Mouse (Mus musculus): ENCODE results near the gene Cldn34b2.

DNA sequence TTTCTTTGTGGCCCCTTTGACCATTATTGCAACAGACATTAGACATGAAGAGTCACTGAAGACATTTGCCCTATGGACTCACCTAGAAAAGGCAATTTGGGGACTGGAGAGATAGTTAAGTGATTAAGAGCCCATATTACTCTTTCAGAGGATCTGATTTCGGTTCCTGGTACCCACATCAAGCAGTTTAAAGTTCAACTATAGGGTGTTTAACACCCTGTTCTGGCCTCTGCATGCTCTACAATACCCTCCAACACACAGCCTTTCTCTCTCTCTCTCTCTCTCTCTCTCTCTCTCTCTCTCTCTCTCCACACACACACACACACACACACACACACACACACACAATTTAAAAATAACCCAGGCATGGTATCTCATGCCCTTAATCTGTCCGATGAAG, 49.4 kb upstream of the Cldn34b2 start:
- TF ChIP-seq CTCF (IDR thresholded peaks at IDR 0.05; ENCODE audit: extremely low read depth, insufficient read depth, insufficient read length, insufficient replicate concordance) (no peak), POLR2A (IDR thresholded peaks at IDR 0.05; ENCODE audit: low read depth, low read length) (no peak)
